Mouse (Mus musculus): ENCODE results near the gene Lrp1. TPM values are rescaled to one million over a fixed set of nuclear protein-coding genes. Genes with fewer than 3 reads are reported as not detected.

The Lrp1 gene
- total RNA-seq, 2 experiments from 2014 or later = 62.4 to 104 TPM

DNA sequence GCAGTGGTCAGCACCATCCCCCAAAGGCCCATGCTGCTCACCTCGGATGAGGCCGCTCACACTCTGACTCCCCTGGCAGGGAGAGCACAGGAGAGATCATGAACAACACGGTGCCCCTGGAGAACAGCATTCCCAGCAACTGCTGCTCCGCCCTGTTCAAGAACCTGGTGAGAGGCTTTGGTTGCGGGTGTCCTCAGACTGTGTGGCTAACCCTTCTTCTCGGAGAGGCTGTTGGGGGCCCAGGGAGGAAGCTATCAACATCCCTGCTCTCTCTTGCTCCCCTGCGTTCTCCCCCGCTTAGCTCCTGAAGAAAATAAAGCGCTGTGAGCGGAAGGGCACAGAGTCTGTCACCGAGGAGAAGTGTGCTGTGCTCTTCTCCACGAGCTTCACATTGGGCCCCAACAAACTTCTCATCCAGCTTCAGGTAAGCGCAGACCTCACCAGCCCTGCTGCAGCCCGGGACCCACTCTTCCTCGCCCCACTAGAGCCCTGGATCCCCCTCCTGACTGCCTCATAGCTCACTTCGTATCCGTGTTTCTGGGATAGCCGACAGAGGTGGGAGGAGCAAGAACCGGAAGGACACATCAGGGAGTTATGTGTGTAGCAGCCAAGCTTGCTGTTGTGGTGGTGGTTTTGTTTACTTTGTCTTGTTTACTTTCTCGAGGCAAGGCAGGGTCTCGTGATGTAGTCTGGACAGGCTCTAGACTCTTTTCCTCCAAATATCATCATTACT, 32.1 kb upstream of the Lrp1 start:
- no peak for ATAC-seq (ENCODE audit: poor library complexity, severe bottlenecking)

- no peak for ATAC-seq (ENCODE audit: poor library complexity, severe bottlenecking)
Measured at GRCm38 (mm10) chr10:127645791-127646190, 24.8 kb upstream of the Lrp1 start.

DNA sequence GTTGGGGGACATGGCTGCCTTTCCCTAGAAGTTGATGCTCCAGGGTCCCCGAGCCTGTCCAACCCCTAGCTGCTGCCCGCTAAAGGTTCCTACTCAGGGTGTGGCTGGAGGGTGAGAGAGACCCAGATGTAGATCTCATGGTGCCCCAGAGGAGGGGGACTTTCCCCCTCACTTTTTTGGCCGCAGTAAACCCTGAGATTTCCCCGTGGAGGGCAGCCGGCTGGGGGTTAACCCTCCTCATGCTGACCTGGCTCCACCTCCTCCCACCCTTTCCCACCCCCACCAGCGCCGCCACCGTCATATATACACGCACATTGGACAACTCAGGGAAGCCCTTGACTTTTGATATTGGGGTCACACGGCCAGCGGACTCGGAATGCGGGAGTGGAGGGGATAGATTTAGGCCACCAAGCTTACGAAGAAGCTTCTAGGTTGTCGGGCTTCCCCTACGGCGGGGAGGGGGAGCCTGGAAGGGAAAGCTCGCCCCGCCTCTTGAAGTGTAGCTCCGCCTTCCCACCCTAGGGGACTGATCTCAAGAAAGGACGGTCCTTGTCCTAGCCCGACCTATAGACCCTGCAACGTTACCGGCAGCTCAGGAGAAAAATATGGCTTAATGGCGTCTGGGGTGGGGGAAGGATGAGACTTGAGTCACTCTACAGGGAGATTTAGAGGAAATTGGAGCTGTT, 22.7 kb upstream of the Lrp1 start:
- peak; percentile 54 for ATAC-seq (ENCODE audit: poor library complexity, severe bottlenecking)

- ATAC-seq (ENCODE audit: poor library complexity, severe bottlenecking) = peak; percentile 79
Measured at GRCm38 (mm10) chr10:127642772-127643552, 22.0 kb upstream of the Lrp1 start, which contains the start of gene Stat6. Gene Stat6 (plus strand): TSS chr10:127642986.

- ATAC-seq (ENCODE audit: poor library complexity, severe bottlenecking) = peak; percentile 41
Measured at GRCm38 (mm10) chr10:127641861-127642771, 21.2 kb upstream of the Lrp1 start.

DNA sequence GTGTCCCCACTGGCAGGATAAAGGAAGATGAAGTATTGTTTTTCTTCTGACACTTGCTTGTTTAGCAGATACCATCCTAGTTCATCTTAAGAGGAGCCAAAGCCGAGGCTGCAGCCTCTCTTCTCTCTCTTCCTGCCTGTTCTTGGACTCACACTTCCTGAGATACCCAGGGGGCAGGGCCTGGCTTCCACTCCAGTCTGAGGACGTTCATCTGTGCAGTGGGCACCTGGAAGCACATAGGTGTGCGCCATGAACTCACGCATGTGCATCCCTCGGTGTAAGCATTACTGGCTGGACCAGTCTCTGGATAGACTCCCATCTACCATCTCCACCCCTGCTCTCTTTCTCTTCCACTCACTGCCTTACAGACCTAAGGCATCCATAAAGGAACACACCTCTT, 19.5 kb upstream of the Lrp1 start:
- no peak for ATAC-seq (ENCODE audit: poor library complexity, severe bottlenecking)

GRCm38 (mm10) chr10:127632668-127633271, 11.8 kb upstream of the Lrp1 start:
- ATAC-seq (ENCODE audit: poor library complexity, severe bottlenecking) = no peak

DNA sequence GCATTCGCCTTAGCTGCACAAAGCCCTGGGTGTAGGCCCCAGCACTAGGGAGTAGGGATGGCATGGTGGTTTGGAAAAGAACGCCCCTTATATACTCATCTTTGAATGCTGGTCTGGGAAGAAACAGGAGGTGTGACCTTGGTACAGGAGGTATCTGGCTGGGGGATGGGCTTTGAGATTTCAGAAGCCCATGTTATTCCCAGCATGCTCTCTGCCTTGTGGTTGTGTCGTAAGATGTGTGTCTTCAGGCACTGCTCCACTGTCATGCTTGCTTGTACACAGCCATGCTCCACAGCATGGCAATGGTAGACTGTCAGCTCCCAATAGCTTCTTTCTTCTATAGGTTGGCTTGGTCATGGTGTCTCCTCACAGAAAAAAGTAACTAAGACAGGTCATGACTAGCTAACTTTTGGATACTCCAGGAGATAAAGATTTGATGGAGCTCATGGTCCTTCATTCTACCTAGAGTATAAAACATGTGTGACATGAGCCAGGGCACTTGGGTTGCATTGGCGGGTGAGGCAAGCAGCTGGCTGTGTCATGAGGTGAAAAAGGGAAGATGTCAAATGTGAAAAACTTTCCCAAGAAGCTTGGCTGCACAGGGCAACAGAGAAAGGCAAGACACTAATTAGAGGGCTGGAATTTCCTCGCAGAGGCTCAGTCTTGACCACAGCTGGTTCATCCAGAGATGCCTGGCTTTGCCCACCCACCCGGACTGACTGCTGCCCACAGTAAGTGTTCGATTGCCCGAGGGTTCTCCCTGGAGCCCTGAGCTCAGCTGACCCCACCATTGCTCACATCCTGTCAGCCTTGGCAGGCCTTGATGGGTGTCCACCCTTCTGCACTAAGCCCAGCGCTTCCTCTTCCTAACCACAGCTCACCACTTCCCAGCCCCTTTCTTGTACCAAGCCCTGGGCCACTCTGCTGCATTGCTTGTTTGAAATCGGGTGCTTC, 10.6 kb upstream of the Lrp1 start:
- peak; percentile 90 for ATAC-seq (ENCODE audit: poor library complexity, severe bottlenecking)

- ATAC-seq (ENCODE audit: poor library complexity, severe bottlenecking) = peak; percentile 48
Measured at GRCm38 (mm10) chr10:127626433-127626832, 5.5 kb upstream of the Lrp1 start.

GRCm38 (mm10) chr10:127623439-127624216, 2.7 kb upstream of the Lrp1 start:
- ATAC-seq (ENCODE audit: poor library complexity, severe bottlenecking) = no peak

DNA sequence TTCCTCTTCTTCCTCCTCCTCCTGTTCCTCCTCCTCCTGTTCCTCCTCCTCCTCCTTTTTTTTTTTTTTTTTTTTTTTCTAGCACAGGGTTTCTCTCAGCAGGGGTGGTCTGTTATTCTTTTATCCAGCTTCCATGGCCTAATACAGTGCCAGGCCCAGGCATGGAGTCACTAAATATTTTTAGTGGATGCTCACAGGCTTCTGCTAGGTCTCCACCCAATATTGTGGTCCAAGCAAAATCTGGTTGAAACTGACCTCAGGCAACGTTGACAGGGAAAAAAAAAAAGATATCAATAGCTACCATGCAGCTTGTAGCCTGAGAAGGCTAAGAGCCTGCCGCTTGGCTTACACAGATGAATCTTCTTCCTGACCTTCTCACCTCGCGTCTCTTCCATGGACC, 1.7 kb upstream of the Lrp1 start:
- no peak for ATAC-seq (ENCODE audit: poor library complexity, severe bottlenecking)

- ATAC-seq (ENCODE audit: poor library complexity, severe bottlenecking) = peak; percentile 68
Measured at GRCm38 (mm10) chr10:127622057-127622392, 1.1 kb upstream of the Lrp1 start.

- peak; percentile 80 for ATAC-seq (ENCODE audit: poor library complexity, severe bottlenecking)
Measured at GRCm38 (mm10) chr10:127621191-127622056, 476 bp upstream of the Lrp1 start.

DNA sequence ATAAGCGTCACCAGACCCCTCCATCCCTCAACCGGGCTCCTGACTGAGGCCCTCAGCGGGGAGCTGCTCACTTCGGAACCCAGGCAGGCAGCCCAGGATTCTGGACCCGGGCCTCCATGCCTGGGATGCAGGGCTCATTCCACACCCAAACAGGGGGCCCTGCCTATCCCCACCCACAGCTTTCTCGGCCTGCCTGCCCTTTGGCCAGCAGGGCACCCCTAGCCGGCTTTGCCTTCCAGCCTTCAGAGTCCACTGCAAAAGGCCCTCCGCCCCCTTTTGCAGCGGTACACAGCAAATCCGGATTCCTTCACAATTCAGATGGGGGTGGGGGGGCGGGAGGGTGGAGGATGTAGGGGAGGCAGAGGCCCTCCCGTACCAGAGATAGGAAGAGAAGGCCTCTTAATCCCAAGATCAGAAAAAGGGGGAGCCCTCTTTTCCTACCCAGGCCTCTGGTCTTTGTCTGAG, 975 bp downstream of the Lrp1 start:
- ATAC-seq (ENCODE audit: poor library complexity, severe bottlenecking) = no peak

DNA sequence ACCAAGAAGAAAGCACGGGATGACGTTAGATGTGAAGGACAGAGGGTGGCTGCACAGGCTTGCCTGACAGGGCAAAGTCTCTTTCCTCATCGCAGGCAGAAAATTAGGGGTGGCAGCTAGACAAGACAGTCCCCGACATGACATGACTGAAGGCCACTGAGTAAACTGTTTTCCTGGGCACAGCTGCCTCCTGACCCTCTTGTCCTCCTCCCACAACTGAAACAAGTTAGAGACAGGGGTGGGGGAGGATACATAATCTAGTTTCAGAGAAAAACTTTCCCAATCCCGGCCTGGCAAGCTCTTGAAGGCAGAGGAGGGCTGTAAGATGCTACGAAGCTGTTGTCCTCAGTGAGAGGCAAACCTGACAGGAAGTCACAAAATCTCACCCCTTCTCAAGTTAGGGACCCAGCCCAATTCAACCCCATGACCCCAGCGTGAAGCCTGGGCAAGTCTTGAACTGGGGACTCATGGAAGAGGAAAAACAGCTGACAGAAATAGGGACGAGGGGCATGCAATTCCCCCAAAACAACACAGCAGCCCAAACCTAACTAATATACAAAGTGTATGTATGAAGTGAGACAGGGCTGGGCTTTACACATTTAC, 1.7 kb downstream of the Lrp1 start:
- ATAC-seq (ENCODE audit: poor library complexity, severe bottlenecking) = no peak

DNA sequence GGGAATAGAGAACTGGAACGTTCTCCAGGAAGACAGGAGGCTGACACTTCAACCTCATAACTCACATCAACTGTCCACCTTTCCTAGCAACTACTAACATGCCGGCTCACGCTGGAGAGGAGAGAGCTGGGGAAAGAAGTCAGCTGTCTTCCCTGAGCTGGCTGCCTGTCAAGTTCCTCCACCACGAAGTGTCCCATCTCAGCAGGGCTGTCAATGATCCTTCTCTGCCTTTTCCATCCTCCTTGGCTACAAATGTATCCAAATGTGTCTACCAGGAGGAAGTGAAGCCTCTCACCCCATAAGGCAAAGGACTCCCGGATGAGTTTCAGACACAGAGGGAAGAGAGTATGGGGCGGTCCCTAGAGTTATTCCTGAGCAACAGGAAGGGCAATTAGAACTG, 2.8 kb downstream of the Lrp1 start:
- no peak for ATAC-seq (ENCODE audit: poor library complexity, severe bottlenecking)

- no peak for ATAC-seq (ENCODE audit: poor library complexity, severe bottlenecking)
Measured at GRCm38 (mm10) chr10:127617294-127617693, 3.7 kb downstream of the Lrp1 start.

Data from megakaryocyte, adult 5-6 weeks (primary cell).